Mouse (Mus musculus) E14TG2a.4 (cell line): ENCODE results near the gene Osbpl3.

Source experiments
- H3K27me3 ChIP-seq: 2 replicates; pipeline ENCODE4 v1.6.1; 2014; ENCODE audit warnings: low read length, control low read depth; ENCODE audit not compliant: insufficient read depth
- H3K36me3 ChIP-seq: 2 replicates; pipeline ENCODE4 v1.6.1; 2014; ENCODE audit warnings: low read length, control low read depth; ENCODE audit not compliant: insufficient read depth
- H3K4me1 ChIP-seq: replicated peaks from 2 replicates; pipeline ENCODE4 v1.6.1; 2014; ENCODE audit warnings: low read depth, low read length, control low read depth
- H3K4me3 ChIP-seq: replicated peaks from 2 replicates; pipeline ENCODE4 v1.5.1; 2014; ENCODE audit warnings: mild to moderate bottlenecking, low read length
- H3K9me3 ChIP-seq: 2 replicates; pipeline ENCODE4 v1.6.1; 2014; ENCODE audit warnings: low read length, control low read depth
- CTCF ChIP-seq: conservative IDR thresholded peaks from 2 replicates; pipeline ENCODE4 v1.5.1; 2014; ENCODE audit warnings: low read length
- NANOG ChIP-seq: IDR thresholded peaks from 2 replicates; pipeline ENCODE4 v1.6.1; 2014; ENCODE audit warnings: borderline replicate concordance, low read length, mixed read lengths
- POU5F1 ChIP-seq: IDR thresholded peaks from 2 replicates; pipeline ENCODE4 v1.6.1; 2014; ENCODE audit warnings: low read length, borderline replicate concordance

Gene Osbpl3

DNA sequence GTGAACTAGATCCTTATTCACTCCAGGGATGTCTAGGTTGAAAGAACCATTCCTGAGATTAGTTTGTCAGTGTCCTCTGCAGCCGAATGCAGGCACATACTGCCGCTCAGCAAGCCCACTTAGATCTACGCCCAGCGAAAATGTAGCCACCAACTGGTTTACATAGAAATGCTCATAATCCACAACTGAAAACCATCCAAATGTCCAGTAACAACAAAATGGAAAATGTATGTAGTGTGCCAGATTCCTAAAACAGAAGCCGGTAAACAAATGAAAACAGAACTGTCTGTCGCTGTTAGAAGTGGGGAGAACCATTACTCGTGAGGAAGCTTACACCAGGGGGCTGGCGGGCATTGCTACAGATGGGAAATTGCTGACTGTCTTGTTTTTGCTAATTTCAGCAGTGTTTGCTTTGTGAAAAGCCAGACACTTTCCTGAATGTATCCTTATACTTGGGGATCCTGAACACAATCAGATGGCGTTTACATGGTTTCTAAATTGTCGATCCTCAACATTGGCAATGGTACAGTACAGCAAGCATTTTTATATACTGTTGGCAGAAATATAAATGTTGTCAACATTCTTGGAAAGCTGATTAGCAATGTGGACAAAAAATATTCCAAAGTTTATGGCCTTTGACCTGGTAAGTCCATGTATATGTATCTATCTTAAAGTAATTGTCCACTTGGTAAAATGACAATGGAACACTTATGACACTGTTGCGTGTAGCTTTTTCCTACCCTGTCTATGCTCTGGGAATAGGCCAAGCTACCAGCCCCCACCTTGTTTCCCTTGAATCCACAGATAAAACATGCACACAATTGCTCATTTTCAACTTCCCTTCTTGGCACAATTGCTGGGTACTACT is 30.3 kb upstream of the Osbpl3 start:
- Histone ChIP-seq H3K36me3 (no peaks in the 10 kb centered on the region), H3K27me3 (no peaks in the 10 kb centered on the region), H3K4me1 (no peaks in the 10 kb centered on the region), H3K4me3 (no peak overlapping the region), H3K9me3 (no peaks in the 10 kb centered on the region)
- TF ChIP-seq CTCF, result no peak
- TF ChIP-seq NANOG, result no peak
- TF ChIP-seq POU5F1, result no peak

- no peak for TF ChIP-seq POU5F1
- no peak for TF ChIP-seq NANOG
- TF ChIP-seq CTCF, result no peak
- no peaks in the 10 kb centered on the region for H3K36me3 ChIP-seq
- no peaks in the 10 kb centered on the region for H3K27me3 ChIP-seq
- H3K9me3 ChIP-seq, result no peaks in the 10 kb centered on the region
- no peaks in the 10 kb centered on the region for H3K4me1 ChIP-seq
- H3K4me3 ChIP-seq, result no peak overlapping the region
Measured at GRCm38 (mm10) chr6:50483426-50483825, 27.4 kb upstream of the Osbpl3 start.

DNA sequence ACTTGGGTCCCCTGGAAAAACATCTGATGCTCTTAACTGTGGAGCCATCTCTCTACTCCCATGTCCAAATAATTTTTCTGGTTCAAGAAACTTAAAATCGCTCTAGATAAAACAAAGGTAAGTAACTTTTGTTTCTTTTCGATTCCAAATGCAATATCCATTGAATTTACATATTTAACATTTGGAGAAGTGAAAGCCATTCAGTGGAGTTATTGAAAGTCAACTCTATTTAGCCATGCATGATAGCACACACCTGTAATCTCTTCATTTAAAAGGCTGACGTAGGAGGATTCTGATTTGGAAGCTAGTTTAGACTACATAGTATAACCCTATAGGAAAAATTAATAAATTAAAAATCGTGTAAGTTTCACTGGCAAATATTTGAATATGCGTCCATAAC is 25.5 kb upstream of the Osbpl3 start:
- H3K4me1 ChIP-seq, result no peaks in the 10 kb centered on the region
- no peaks in the 10 kb centered on the region for H3K36me3 ChIP-seq
- no peaks in the 10 kb centered on the region for H3K27me3 ChIP-seq
- H3K4me3 ChIP-seq, result no peak overlapping the region
- TF ChIP-seq POU5F1 (no peak), NANOG (no peak), CTCF (no peak)
- peaks cover 3% of the 10 kb centered on the region; the same call in 1 of the 2 replicates for H3K9me3 ChIP-seq

DNA sequence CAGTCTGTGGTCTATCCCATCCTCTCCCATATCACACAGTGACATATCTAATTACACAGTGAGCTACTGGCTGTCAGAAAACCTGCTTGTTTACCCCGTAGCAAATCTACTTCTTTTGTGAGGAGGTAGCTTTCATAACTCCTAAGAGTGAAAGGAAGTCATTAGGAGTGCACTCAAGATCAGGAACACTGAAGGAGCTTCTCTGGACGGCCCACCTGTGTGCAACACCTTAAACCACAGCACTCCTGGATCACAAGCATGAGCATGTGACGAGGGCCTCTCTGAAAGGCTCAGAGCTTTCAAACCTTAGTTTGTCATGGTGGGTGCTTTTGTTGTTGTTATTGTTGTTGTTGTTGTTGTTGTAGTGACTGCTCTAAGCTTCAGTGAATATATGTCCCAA is 10.4 kb upstream of the Osbpl3 start:
- Histone ChIP-seq H3K36me3 (no peaks in the 10 kb centered on the region), H3K27me3 (no peaks in the 10 kb centered on the region), H3K4me1 (no peaks in the 10 kb centered on the region), H3K9me3 (peaks cover 5% of the 10 kb centered on the region), H3K4me3 (no peak overlapping the region)
- TF ChIP-seq CTCF (no peak), POU5F1 (no peak), NANOG (no peak)

DNA sequence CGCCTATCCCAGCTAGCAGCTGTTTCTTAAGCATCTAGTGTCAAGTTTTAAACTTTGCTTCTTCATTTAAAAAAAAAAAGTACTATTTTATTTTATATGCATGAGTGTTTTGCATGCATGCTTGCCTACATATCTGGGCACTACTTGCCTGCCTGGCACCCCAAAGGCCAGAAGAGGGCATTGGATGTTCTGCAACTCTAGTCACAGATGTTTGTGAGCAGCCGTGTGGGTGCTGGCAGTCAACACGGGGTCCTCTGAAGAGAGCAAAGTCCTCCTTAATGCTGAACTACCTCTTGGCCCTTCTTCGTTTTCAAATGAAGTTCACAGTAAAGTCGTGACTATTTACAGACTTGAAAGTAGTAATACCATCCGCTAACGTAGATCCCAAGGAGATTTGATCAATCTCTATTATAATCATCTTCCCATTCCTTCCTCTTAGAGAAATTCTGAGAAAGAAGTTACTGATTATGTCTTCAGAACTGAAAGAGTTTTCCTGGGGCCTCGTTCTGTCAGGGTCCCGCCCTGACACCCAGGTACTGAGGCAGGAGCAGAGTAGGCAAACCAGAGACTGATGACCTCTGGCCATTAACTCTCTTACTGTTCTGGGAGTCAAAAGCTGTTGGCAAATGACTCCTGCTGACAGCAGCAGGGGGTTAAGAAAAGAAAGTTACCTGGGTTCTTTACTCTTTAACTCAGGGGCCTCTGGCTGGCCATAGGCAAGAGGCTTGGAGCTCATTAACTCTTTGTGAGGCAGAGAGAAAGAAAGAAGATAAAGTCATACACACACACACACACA is 8.9 kb upstream of the Osbpl3 start:
- peaks cover 5% of the 10 kb centered on the region for H3K9me3 ChIP-seq
- no peaks in the 10 kb centered on the region for H3K4me1 ChIP-seq
- H3K4me3 ChIP-seq, result no peak overlapping the region
- H3K27me3 ChIP-seq, result no peaks in the 10 kb centered on the region
- no peaks in the 10 kb centered on the region for H3K36me3 ChIP-seq
- no peak for TF ChIP-seq CTCF
- TF ChIP-seq POU5F1, result no peak

DNA sequence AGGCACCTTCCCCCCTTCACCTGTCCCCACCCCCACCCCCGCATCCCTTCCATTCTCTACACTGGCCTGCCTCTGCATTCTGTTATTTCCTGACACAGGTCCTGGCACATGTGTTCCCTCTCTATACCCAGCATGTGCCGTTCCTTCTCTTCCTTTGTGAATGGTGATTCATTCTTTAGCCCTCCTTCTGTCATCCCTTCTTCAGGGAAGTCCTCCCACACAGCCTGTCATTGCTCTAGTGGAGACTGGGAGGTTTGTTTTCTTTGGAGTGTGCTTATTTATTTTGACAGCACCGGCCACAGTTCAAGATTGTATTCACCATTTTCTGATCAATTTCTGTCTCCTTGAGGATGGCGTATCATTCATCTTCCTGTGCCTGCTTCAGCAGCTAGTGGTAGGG is 6.0 kb upstream of the Osbpl3 start:
- no peak for TF ChIP-seq POU5F1
- peaks cover 9% of the 10 kb centered on the region for H3K9me3 ChIP-seq
- peaks cover 8% of the 10 kb centered on the region for H3K4me1 ChIP-seq
- no peak overlapping the region for H3K4me3 ChIP-seq
- H3K36me3 ChIP-seq, result no peaks in the 10 kb centered on the region
- peaks cover 17% of the 10 kb centered on the region; the same call in 1 of the 2 replicates for H3K27me3 ChIP-seq

DNA sequence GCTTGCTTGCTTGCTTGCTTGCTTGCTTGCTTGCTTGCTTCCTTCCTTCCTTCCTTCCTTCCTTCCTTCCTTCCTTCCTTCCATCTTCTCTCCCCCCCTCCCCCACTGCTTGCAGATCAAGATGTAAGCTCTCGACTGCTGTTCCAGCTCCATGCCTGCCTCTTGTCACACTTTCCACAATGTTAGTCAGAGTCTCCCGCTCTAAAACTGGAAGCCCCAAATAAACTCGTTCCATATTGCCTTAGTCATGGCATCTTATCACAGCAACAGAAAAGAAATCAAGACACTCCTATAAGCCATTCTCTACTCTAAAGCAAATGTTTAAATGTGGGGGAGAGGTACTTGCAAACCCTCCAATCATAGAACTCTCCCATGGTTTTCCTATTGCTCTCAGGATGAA is 5.6 kb upstream of the Osbpl3 start:
- H3K4me3 ChIP-seq, result no peak overlapping the region
- peaks cover 20% of the 10 kb centered on the region; the same call in 1 of the 2 replicates for H3K27me3 ChIP-seq
- no peaks in the 10 kb centered on the region for H3K36me3 ChIP-seq
- peaks cover 9% of the 10 kb centered on the region for H3K9me3 ChIP-seq
- peaks cover 12% of the 10 kb centered on the region for H3K4me1 ChIP-seq
- TF ChIP-seq POU5F1 (no peak), CTCF (no peak)

- Histone ChIP-seq H3K36me3 (no peaks in the 10 kb centered on the region), H3K9me3 (peaks cover 9% of the 10 kb centered on the region), H3K4me1 (peaks cover 16% of the 10 kb centered on the region), H3K27me3 (peaks cover 25% of the 10 kb centered on the region), H3K4me3 (no peak overlapping the region)
- TF ChIP-seq POU5F1 (no peak), CTCF (no peak), NANOG (no peak)
Measured at GRCm38 (mm10) chr6:50460646-50461045, 4.6 kb upstream of the Osbpl3 start.

DNA sequence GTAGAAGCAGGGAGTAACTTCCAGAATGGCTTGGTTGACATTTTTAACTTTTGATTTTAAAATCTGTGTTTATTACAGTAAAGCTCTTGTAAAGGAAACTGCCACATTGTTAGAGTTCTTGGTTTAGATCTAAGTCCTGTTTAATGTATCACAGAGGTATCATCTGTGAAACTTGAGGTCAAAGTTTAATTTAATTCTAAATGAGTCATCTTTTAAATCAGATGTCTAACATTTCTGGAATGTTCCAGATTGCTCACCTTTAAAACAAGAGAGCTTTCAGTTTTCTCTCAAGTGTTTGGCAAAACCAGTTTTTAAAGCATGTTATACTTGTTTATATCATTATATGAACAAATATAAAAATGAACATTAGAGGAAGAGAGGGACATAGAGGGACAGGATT is 4.2 kb upstream of the Osbpl3 start:
- Histone ChIP-seq H3K36me3 (no peaks in the 10 kb centered on the region), H3K9me3 (peaks cover 9% of the 10 kb centered on the region), H3K27me3 (peaks cover 29% of the 10 kb centered on the region), H3K4me1 (peaks cover 19% of the 10 kb centered on the region), H3K4me3 (no peak overlapping the region)
- TF ChIP-seq POU5F1, result no peak
- TF ChIP-seq NANOG, result no peak
- TF ChIP-seq CTCF, result no peak
